Mouse (Mus musculus) 3T3-L1 (cell line): Measurements from ENCODE around the gene Nxt1.
A peak's percentile ranks its signal among the peaks of the same experiment; 100 is the strongest.

ENCODE experiments used
- DNase-seq: peaks from one replicate; pipeline ENCODE4 v3.0.0-alpha.2; 2015; ENCODE audit warnings: low read depth, low spot score

The Nxt1 gene

GRCm38 (mm10) chr2:148689444-148690140 lies 17.2 kb downstream of the Nxt1 start:
- DNase-seq = no peak

DNA sequence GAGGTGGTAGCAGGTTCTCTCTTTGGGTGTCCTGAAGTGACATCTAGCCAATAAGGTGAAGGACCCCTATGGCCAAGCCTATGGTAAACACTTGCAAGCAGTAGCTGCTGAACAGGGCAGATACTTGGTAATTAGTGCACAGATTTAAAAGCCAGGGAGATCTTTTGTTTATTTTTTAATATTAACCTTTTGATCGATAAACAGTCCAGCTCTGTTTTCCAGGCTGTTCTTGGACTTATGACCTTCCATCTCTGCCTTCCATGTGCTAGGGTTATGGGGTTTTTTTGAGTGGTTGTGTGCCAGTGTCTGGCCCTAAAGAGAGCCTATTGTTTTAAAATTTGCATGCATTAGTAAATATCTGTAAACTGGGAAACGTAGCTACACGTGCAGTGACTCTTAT lies 17.9 kb downstream of the Nxt1 start:
- DNase-seq = no peak

DNA sequence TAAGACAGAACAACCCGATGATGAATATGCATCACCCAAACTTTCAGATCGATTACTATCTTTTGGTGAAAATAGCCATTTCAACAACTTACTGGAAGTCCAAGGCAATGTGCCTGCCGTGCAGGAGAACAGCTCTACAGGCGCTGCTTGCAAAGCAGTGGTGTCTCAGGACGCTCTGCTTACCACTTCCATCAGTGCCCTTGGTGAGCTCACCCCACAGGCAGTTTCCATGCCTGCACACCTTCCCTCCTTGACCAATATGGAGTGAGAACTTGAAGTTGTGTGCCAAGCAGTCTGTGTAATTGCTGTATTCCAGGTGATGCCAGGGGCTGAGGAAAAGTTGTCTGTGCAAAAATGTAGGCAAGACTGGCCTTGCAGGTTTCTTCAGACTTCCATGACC lies 18.4 kb downstream of the Nxt1 start:
- DNase-seq = no peak

DNA sequence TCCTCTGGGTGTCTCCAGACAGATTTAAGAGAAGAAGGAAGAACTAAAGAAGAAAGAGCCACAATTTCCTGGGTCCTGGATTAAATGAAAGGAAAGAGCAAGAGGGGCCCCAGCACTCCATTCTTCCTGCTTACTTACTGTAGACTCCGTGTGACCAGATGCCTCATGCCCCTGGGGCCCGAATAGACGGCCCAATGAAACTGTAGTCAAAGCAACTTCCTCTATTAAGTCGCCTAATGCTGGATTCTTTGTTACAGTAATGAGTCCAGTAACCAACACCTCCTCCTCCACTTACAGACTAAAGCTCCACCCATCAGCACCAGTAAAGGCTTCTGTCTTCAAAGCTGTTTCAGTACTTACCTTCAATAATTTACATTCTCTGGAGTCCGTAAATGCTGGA lies 26.2 kb downstream of the Nxt1 start:
- DNase-seq = no peak

- DNase-seq = peak; percentile 80
These were observed 34.2 kb downstream of the Nxt1 start for GRCm38 (mm10) chr2:148706409-148707201.

DNA sequence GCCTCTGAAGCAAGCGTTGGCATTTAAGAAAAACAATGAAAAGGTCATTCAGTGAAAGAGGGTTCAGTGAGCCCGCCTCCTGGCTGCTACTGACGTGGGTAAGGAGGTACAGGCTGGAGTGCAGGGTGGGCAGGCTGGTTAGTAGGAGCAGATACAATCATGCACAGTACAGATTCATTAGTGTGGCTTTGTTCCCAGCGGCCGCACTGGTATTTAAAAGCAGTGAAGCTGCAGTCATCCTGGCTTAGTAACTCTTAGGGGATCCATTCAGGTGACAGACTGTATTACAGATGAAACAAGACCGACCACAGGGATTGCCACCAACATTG lies 34.8 kb downstream of the Nxt1 start:
- no peak for DNase-seq

GRCm38 (mm10) chr2:148712326-148712725 lies 39.9 kb downstream of the Nxt1 start:
- no peak for DNase-seq

DNA sequence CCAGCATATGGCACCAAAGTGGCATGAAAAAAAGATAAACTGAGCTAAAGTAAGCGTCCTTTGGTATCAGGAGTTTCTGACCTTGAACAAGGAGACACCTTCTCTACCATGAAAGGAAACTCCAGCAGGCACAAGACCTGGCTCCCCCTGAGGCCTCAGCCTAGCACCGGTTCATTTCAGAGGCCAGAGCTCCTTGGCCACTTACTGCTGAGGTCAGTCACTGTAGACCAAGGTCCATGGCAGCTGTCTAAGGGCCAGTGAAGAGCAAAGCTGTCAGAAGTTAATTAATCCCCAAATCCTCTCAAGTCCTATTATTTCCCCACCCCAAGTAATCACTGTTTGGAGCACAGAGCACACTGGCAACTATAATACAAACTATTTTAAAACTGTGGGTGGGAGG lies 44.7 kb downstream of the Nxt1 start:
- no peak for DNase-seq

DNA sequence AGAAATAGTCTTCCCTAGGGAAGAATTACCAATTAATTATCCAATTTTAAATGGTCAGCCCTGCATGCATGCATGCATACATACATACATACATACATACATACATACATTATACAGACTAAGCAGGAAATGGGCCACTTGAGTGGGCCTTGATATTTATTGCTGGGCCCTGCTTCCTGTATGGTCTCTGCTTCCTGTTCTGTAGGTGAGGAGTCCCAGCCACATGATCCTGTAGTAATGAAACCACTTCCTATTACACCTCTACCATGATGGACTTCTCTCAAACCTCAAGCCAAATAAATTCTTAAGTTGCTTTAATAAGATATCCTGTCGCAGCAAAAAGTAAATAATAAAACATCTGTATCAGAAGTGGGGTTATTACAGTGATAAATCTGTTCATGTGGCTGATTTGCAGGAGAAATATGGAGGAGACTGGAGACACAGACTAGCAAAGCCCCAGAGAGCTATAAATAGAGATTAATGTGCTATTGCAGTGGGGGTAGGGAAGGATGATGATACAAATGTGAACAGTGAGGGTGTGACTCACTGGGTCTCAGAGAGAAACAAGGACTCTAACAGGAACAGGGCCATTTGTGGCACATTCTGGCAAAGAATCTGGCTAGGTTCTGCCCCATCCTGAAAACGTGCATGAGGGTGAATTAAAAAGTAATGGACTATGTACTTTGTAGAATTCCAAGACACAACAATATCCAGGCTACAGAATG lies 47.0 kb downstream of the Nxt1 start:
- peak; percentile 84 for DNase-seq
